Mouse (Mus musculus): ENCODE results near the gene Bex3. TPM values are rescaled to one million over a fixed set of nuclear protein-coding genes. Genes with fewer than 3 reads are reported as not detected.

The Bex3 gene
- 10 to 100 TPM; 93.0 to 94.3 TPM for polyA plus RNA-seq (2017; shearing (Covaris generic))

DNA sequence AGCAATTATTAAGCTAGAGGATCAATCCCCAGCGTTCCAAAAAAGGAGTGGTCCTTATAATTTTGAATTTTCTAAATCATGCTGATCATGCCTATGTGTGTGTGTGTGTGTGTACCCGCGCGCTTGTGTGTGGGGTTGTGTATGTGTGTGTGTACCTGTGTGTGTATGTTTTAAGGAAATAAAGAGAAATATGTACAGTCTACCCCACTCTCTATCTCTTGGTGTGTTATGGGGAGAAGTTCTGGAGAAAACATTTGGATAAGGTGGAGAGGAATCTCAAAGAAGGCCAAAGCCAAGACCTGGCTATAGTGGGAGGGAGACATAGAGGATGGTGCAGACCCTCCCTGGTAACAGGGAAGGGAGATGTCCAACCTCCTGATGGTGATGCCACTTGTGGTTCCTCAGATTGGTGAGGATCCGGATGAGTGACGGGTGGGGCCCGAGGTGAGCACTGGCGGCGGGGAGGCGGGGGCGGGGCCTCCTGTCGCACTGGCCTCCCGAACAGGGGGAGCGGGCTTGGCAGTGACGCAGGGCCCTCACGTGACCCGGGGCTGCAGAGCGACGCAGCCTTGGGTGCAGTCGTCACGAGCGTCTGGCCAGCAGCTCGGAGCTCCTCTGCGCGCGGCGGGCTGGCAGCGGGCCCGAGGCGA lies at the start of gene Bex3:
TSS of gene Bex3 (plus strand) at position 511 of the 650 bp plus-strand sequence.

DNA sequence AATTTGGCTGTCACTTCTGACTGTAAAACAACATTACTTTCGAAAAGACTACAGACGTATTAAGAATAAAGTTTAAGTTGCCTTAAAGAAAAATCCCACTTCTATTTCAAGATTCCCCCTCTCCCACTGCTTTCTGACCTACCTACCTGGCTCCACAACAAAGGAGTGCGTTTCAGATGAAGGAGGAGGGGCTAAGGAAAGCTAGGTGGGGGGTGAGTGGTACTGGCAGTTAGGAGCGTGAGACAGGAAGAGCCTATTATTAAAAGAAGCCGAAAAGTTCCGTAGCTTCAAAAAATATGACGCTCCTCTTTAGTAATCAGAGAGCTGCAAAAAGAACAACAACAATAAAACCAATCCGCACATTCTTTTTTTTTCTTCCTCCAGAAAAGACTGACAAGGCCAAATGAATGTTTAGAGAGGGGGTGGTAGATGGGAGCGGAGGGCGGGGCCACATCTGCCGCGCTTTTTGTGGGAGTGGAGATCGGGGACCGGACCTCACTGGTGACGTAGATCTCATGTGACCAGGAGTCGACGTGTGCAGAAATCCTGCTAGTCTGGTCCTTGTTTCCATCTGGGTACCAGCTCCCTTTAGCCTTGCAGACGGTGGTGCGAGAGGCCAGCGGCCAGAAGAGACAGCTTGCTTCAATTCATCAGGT lies 25.4 kb upstream of the Bex3 start, which contains the start of gene Tceal9:
TSS of gene Tceal9 (plus strand) at position 506 of the 656 bp plus-strand sequence.

Other genes with a start within 250 kb of the Bex3 start
- not detected for gene Arxes1, start 236.9 kb upstream of the Bex3 start, polyA plus RNA-seq (2017; shearing (Covaris generic))
- under 1 TPM; 0.38 to 0.60 TPM for gene Bex2, start 202.0 kb upstream of the Bex3 start, polyA plus RNA-seq (2017; shearing (Covaris generic))
- under 1 TPM in 1 of 2 experiments, not detected in 1; 0.07 TPM for gene Nxf3, start 185.0 kb upstream of the Bex3 start, polyA plus RNA-seq (2017; shearing (Covaris generic))
- 1 to 10 TPM in 1 of 2 experiments, not detected in 1; 1.5 TPM for gene Bex4, start 131.3 kb upstream of the Bex3 start, polyA plus RNA-seq (2017; shearing (Covaris generic))
- 1 to 10 TPM; 1.1 to 2.7 TPM for gene Tceal8, start 97.9 kb upstream of the Bex3 start, polyA plus RNA-seq (2017; shearing (Covaris generic))
- not detected for gene Tceal5, start 66.4 kb upstream of the Bex3 start, polyA plus RNA-seq (2017; shearing (Covaris generic))
- gene Tceal7, start 55.5 kb upstream of the Bex3 start, polyA plus RNA-seq (2017; shearing (Covaris generic)), result not detected
- gene Bex1, start 54.7 kb upstream of the Bex3 start, polyA plus RNA-seq (2017; shearing (Covaris generic)), result under 1 TPM in 1 of 2 experiments, not detected in 1; 0.60 TPM
- gene Tceal9, start 25.2 kb upstream of the Bex3 start, polyA plus RNA-seq (2017; shearing (Covaris generic)), result 10 to 100 TPM; 35.3 to 55.3 TPM
- not detected for gene Kir3dl1, start 247.7 kb downstream of the Bex3 start, polyA plus RNA-seq (2017; shearing (Covaris generic))